Mouse (Mus musculus) kidney, adult 2 months (tissue): ENCODE measurements around the gene Bcl2l2. TPM values are rescaled to one million over a fixed set of nuclear protein-coding genes. Genes with fewer than 3 reads are reported as not detected.
A peak's percentile ranks its signal among the peaks of the same experiment; 100 is the strongest.

Experiments used
- DNase-seq: peaks from one replicate; pipeline ENCODE4 v3.0.0; 2021
- H3K27ac ChIP-seq: fragments of 200-500 bp; 2 replicates; pipeline ENCODE4 v1.5.1; 2012; ENCODE audit warnings: low read depth, low read length, control low read depth, inconsistent platforms; ENCODE audit not compliant: insufficient read depth
- H3K27me3 ChIP-seq: fragments of 200-500 bp; replicated peaks from 2 replicates; pipeline ENCODE4 v1.6.1; 2012; ENCODE audit warnings: mild to moderate bottlenecking, moderate library complexity, low read length, inconsistent platforms; ENCODE audit not compliant: control insufficient read depth, insufficient read depth
- H3K36me3 ChIP-seq: fragments of 200-500 bp; 2 replicates; pipeline ENCODE4 v1.6.1; 2012; ENCODE audit warnings: mild to moderate bottlenecking, moderate library complexity, low read length, inconsistent platforms; ENCODE audit not compliant: control insufficient read depth, insufficient read depth
- H3K4me1 ChIP-seq: fragments of 200-500 bp; 2 replicates; pipeline ENCODE4 v1.6.1; 2011; ENCODE audit warnings: low read length; ENCODE audit not compliant: control insufficient read depth, insufficient read depth
- H3K4me3 ChIP-seq: fragments of 200-500 bp; 2 replicates; pipeline ENCODE4 v1.5.1; 2011; ENCODE audit warnings: mild to moderate bottlenecking, low read depth, low read length, control low read depth; ENCODE audit not compliant: insufficient read depth
- CTCF ChIP-seq: fragments of 200-500 bp; conservative IDR thresholded peaks from 2 replicates; pipeline ENCODE4 v1.5.1; 2011; ENCODE audit warnings: low read depth, mild to moderate bottlenecking, control low read depth, low read length, moderate library complexity, mixed read lengths; ENCODE audit not compliant: insufficient read depth, insufficient read length
- POLR2A ChIP-seq: fragments of 200-500 bp; IDR thresholded peaks from one replicate; pipeline ENCODE4 v1.6.1; 2011; ENCODE audit warnings: low read depth, low read length, control low read depth
- WGBS: fragments of 180-500 bp; shearing (Covaris S2); methylation state at CpG from one replicate; pipeline ENCODE4 v1.1.7; 2018; 5-methylcytosine and 5-hydroxymethylcytosine counted together
- polyA plus RNA-seq: library from polyadenylated mRNA; depleted of rRNA; stranded (reverse); fragments of >200 nt; gene quantifications from 2 replicates; pipeline ENCODE4 v1.2.3, GENCODE M21; 2012

Bcl2l2 gene
- polyA plus RNA-seq, 1 experiment, result 47.1 TPM

GRCm38 (mm10) chr14:54863501-54864312 is 19.5 kb upstream of the Bcl2l2 start:
- Histone ChIP-seq H3K4me1 (no peaks in the 10 kb centered on the region; the same call in 1 of the 2 replicates), H3K27me3 (no peaks in the 10 kb centered on the region), H3K36me3 (no peaks in the 10 kb centered on the region), H3K4me3 (peak overlapping the region; percentile 84), H3K27ac (peak overlapping the region; percentile 83)
- peak; percentile 97 for DNase-seq
- TF ChIP-seq POLR2A (peak; percentile 25), CTCF (0 out of 2 replicates have a peak, but pooled peaks have one; percentile 6)
- WGBS, result under 1% methylated on average over 56 of the region's 56 CpGs

GRCm38 (mm10) chr14:54864313-54865036 is 18.7 kb upstream of the Bcl2l2 start:
- no peak for TF ChIP-seq POLR2A
- no peak for TF ChIP-seq CTCF
- H3K36me3 ChIP-seq, result no peaks in the 10 kb centered on the region
- peak overlapping the region; percentile 68; the same call in 1 of the 2 replicates for H3K27ac ChIP-seq

DNA sequence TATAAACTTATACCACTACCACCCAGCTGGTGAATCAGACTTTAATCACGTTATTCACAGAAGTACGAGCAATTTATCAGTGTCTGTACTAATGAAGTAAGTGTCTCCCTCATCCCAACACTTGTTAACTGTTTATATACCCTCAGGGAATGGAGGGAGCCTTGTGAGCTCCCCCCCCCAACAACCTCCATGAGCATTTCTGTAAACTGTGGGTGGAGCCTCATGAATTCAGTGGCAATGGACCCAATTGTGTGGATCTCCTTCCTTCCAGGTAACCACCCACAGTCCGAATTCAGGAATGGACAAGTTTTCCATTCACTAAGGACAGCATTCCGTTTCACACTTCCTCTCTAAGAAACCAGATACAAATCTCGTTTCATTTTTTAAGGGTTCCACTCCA is 17.6 kb upstream of the Bcl2l2 start:
- Histone ChIP-seq H3K4me3 (no peak overlapping the region), H3K36me3 (no peaks in the 10 kb centered on the region), H3K27me3 (no peaks in the 10 kb centered on the region), H3K4me1 (no peaks in the 10 kb centered on the region; the same call in 1 of the 2 replicates), H3K27ac (no peak overlapping the region)
- TF ChIP-seq POLR2A (no peak), CTCF (no peak)
- WGBS, result 66% methylated on average over 5 of the region's 5 CpGs
- DNase-seq, result no peak

More at GRCm38 (mm10) chr14:54864313-54865036, 18.7 kb upstream of the Bcl2l2 start:
- Histone ChIP-seq H3K4me3 (peak overlapping the region; percentile 84), H3K4me1 (no peaks in the 10 kb centered on the region; the same call in 1 of the 2 replicates), H3K27me3 (no peaks in the 10 kb centered on the region)
- no peak for DNase-seq
- WGBS, result 14% methylated on average over 21 of the region's 21 CpGs

DNA sequence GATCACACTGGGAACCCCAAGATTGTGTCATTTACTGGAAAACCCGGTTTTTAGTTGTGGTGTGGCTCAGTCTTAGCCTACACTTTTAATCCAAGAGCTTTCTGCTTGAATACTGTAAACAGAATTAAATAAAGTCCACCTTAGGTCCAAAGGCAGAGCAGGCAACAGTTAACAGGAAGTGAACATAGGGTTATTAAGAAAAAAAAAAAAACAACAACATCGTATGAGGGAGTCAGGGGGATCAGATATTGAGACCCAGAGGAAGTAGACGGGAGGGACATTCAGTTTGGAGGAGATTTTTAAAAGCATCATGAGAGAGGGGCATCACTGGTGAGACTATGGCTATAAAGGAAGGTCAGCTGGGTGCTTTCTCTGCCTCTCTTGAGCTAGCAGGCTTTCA is 16.9 kb upstream of the Bcl2l2 start:
- no peaks in the 10 kb centered on the region for H3K4me1 ChIP-seq
- H3K27ac ChIP-seq, result no peak overlapping the region
- H3K4me3 ChIP-seq, result no peak overlapping the region
- H3K27me3 ChIP-seq, result no peaks in the 10 kb centered on the region
- TF ChIP-seq POLR2A, result no peak
- TF ChIP-seq CTCF, result no peak
- 46% methylated on average over 3 of the region's 3 CpGs for WGBS
- H3K36me3 ChIP-seq, result no peaks in the 10 kb centered on the region
- DNase-seq, result no peak

DNA sequence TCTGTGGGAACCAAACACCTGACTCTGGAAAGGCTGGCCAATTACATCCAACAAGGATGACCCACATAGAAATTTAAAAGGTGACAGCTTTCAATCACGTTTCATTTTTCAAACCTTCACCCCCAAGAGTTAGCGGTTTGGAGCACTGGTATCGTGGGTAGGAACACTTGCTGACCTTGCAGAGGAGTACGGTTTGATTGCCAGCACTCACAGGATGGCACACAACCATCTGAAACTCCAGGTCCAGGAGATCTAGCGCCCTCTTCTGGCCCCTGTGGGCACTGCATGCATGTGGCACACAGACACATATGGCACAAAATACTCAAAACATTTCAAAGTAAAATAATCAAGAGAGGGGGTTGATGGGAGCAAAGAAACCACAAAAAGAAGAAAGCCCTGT is 16.2 kb upstream of the Bcl2l2 start:
- Histone ChIP-seq H3K27ac (no peak overlapping the region), H3K27me3 (no peaks in the 10 kb centered on the region), H3K36me3 (no peaks in the 10 kb centered on the region), H3K4me1 (no peaks in the 10 kb centered on the region), H3K4me3 (no peak overlapping the region)
- DNase-seq, result peak; percentile 15
- WGBS, result 66% methylated on average over 5 of the region's 5 CpGs
- TF ChIP-seq CTCF (peak; percentile 49), POLR2A (no peak)

DNA sequence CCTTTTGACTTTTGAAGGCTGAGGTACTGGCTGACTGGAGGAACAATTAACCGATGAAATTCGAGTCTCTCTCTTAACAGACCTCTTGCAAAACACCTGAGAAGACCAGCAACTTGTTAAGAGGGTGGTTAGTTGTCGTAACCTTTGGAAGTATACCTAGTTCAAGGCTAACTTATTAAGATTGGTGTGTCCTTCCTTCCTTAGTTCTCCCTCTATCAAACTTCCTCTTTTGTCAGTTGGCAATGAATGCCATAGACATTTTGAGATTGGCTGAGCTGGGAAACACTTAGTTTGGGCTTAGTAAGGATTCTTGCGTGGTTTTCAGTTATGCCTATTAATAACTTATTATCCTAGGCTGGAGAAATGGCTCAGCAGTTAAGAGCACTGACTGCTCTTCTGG is 15.2 kb upstream of the Bcl2l2 start:
- TF ChIP-seq CTCF, result no peak
- TF ChIP-seq POLR2A, result no peak
- H3K4me3 ChIP-seq, result no peak overlapping the region
- no peaks in the 10 kb centered on the region for H3K27me3 ChIP-seq
- no peak for DNase-seq
- H3K27ac ChIP-seq, result no peak overlapping the region
- no peaks in the 10 kb centered on the region for H3K36me3 ChIP-seq
- WGBS, result 81% methylated on average over 4 of the region's 4 CpGs
- no peaks in the 10 kb centered on the region for H3K4me1 ChIP-seq

DNA sequence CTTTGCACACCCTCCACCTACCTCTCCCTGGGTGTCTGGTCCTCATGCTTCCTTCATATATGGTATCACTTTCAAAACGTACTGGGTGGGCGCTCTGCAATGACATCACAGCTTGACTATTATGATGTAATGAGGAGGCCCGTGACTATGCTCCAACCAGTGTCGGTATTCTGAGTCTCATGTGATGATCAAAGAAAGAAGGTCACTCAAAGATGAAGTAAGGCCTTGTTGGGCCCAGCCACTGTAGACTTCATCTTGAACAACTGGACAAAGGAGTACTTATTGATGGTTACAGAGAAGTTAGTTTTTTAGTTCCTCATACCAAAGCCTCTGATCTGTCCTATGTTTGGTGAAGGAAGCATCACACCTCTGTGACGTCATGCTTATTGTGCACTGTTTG is 12.3 kb upstream of the Bcl2l2 start, which contains the start of gene Homez:
Gene Homez (minus strand): TSS at position 101 of the 400 bp plus-strand sequence.
- Histone ChIP-seq H3K4me1 (peaks cover 3% of the 10 kb centered on the region), H3K27ac (no peak within 1 kb of the TSS), H3K4me3 (no peak within 1 kb of the TSS), H3K27me3 (no peaks in the 10 kb centered on the region), H3K36me3 (no peaks in the 10 kb centered on the region)
- TF ChIP-seq CTCF (no peak), POLR2A (no peak)
- no peak for DNase-seq
- 91% methylated on average over 5 of the region's 5 CpGs for whole genome bisulfite sequencing
